Mouse (Mus musculus) thymus, postnatal 14 days (tissue): ENCODE results near the gene Pon2.
"Not testable (repeated sequence)": the region's sequence is repeated elsewhere in the genome, so short reads cannot be mapped to it uniquely, and the experiment has no call there.

Source experiments
- DNase-seq: peaks from one replicate; pipeline ENCODE4 v3.0.0; 2021

The Pon2 gene

DNA sequence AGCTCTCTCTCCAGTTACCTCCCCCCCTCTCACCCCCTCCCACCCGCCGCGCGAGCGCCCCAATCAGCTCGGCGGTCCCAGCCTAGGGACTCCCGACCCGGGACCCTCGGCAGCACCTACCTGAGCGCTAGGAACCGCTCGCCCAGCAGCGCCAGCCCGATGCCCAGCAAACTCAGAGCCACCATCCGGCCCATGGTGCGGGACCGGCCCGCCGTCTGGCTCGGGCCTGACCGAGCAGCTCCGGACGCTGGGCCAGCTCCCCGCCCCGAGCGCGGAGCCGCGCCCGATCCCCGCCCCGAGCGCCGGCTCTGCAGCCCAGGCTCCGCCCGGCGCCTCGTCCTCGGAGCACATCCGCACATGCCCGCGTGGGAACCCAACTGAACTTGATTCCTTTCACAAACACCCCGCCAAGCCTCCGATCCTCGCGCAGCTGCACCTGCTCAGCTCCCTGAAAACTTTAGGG lies at the start of gene Pon2:
Gene Pon2, minus strand, starts transcription at position 364 of the 463 bp plus-strand sequence.
- DNase-seq = peak; percentile 90

DNA sequence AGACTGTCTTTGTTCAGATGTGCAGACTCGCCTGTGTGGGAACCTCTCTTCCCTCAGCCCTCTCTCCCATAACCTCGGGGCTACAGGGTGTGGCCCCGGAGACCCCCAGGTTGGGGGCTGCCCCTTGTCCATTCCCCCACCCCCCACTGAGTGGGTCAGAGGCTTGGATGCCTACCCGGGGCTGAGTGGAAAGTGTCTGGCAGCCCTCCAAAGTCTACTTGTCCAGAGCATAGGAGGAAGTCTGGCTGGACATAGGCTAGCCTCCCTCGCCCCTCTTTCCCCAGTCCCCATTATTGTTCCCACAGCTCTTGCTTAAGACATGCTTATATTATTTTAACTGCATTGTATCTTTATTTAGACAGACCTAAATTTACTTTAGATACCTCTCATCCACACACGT lies 46.0 kb upstream of the Pon2 start:
- DNase-seq = no peak

DNA sequence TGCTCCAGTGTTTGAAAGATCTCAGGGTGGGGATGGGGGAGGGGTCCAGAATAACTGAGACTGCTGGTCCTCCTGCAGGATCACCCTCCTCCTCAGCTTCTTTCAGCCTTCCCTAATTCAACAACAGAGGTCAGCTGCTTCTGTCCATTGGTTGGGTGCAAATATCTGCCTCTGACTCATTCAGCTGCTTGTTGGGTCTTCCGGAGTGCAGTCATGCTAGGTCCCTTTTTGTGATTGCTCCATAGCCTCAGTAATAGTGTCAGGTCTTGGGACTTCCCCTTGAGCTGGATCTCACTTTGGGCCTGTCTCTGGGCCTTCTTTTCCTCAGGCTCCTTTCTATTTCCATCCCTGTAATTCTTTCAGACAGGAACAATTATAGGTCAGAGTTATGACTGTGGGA lies 41.0 kb upstream of the Pon2 start:
- DNase-seq = not testable (repeated sequence)

DNA sequence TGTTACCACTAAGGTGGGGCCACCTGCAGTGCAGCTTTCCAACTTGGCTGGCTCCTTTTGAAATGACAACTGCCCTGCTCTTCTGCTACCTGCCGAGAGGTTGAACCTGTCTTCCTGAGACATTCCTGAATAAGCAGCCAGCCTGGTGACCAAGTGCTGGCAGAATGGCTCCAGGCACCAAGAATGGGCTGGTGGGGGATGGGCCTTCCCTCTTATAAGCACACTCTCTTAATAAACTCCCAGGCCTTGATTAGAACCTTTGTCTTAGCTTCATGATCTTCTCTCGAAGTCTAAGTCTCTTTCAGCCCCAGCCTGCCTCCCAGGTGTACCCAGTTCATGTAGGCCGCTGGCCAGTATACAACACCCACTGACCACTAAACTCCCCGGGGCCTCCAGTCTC lies 40.5 kb upstream of the Pon2 start:
- not testable (repeated sequence) for DNase-seq

DNA sequence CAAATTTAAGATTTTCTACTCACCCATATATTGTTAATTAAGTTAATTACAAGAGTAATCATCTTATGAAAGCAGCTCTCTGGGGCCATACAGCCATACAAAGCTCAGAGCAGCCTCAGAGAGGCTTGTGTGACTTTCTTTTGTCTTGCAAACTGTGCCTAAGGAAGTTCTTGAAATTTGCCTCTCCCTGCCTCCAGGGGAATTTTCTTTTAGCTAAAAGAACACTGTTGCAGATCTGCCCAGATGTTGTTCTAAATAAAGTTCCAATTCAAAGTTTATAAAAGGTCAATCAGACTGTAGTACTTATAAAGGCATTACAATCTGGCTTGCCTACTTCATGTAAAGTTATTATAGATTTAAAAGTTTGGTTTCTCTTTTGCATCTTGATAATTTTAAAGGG lies 37.8 kb upstream of the Pon2 start:
- not testable (repeated sequence) for DNase-seq

DNA sequence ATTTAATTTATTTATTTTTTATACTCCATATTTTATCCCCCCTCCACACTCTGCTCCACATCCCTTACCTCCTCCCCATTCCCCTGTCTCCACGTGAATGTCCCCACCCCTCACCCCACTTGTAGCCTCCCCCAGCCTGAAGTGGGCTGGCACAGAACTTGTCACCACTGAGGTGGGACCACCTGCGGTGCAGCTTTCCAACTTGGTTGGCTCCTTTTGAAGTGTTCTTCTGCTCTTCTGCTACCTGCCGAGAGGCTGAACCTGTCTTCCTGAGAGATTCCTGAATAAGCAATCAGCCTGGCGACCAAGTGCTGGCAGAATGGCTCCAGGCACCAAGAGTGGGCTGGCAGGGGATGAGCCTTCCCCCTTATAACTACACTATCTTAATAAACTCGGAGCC lies 35.8 kb upstream of the Pon2 start:
- DNase-seq = no peak

DNA sequence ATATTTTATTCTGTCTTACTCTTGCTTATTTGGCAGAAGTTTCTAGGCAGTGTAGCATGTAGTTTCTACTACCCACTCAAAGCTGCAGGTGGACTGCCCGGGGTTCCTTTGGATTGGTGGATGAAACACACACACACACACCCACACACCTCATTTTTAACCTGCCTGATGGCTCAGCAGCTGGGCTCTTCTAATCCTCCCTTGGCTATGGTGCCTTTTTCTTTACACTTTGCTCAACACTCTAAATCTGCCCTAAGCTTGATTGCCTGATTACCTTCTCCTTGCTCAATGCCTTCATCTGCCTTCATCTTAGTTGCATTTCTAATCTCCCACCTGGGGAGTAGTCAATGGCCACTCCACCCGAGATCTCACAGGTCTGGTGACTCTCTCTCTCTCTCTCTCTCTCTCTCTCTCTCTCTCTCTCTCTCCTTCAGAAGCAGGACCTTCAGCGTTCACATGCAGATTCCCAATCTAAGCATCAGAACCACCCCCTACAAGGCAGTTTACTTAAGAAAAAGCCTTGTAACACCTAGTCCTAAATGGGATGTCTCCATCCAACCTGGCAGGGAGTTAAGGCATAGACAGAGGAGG lies 34.4 kb upstream of the Pon2 start:
- no peak for DNase-seq

DNA sequence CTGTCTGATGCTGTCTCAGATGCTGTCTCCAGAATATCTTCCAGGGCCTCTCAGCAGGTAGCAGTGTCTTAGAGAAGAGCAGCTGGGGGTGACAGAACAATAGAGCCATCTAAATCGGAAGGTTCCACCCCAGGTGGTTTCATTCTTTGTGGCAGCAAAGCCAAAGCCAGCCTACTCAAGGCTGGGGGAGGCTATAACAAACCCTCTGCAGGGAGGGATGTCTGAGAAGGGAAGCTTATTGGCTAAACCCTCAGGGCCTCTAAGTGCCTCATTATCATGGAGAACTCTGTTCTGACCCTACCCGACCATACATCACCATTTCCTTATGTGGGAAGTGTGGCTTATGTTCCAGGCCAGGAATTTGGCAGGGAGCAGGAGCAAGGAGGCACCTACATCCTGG lies 26.9 kb upstream of the Pon2 start:
- no peak for DNase-seq

DNA sequence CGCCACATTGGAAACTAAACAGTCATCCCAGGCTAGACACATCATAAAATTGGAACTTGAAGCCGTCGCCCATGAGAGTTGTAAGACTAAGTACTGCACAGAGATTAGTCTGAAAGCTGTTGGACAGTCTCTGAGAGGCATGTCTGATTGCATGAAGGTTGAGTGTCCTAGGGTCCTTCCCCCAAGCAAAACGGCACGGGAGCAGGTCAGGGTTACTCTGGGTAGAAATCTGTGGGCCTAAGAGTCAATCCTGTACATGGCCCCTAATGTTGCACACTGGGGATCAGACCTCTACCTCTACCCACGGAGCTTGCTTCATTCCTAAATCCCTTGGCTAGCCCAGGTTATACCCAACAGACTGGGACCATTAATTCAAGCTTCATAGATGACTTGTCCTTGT lies 25.8 kb upstream of the Pon2 start:
- DNase-seq = not testable (repeated sequence)

DNA sequence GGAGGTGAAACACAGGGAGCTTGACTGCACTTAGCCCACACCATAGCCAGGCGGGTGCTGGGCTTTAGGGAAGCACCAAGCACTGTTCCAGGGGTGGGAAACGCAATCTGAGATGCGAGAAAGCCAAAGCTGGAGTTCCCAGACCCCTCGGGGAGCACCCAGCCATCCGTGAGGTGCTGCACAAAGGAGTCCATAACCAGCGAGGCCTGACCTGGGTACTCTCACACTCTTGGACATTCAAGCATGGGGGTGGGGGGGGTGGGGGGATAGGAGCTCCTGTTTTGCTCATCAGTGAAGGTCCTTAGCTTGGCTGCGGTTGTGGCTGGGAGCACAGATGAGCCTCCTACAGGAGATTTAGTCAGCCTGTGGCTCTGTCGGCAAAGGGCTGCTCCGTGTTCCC lies 18.4 kb upstream of the Pon2 start:
- DNase-seq = no peak

DNA sequence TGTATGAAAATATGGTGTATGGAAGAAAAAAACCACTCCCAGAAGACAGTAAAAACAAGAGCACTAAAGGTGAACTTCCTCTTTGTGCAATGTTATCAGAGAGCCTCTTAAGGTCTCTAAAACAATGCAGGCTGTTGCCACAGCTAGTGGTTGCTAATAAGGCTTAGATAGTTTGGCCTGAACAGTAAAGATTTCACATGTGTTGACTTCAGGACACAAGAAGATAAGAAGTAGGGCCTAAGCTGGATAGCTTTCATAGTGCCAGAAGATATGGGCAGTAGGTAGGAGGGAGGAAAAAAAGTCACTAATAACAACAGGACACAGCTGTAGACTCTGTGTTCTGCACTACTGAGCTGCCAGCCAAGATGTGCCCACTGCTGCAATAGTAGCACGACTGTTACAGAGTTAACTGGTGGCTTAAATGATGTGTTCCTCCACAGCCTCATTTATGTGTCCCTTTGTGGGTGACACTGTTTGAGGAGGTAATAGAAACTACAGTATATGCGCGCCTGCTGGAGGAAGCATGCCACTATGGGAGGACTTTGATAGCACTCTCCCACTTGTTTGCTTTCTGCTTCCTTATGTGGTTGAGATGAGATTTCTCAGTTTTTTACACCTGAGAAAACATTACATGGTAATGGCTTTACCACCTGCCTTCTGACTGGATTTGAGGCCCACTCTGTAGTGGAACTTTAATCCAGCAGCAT lies 17.0 kb upstream of the Pon2 start:
- DNase-seq = no peak

DNA sequence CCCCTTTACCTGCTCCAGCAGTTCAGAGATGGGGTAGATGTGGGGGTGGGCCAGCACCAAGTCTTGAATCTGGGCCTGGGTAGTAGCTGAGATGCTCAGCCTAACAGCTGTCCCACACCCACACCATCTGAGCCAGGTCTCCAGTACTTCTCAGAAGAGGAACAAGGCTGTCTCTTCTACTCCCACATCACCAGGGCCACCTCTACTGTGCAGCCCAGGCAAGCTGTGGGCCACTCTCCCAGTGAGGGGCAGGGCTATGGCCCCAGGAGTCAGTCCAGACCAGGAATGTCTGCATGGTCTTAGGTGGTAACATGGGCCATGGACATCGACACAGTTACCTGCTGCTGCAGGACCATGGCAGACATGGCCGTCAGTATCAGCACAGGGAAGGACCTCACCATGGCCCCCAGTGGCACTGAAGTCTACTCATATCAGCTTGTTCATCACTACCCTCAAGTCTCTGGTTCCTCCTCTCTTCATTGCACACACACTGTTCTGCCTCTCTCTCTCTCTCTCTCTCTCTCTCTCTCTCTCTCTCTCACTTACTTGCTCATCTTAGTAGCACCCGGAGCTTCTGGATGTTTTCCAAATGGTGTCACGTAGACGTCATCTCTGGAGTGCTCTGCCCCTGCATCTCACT lies 15.8 kb upstream of the Pon2 start:
- no peak for DNase-seq

DNA sequence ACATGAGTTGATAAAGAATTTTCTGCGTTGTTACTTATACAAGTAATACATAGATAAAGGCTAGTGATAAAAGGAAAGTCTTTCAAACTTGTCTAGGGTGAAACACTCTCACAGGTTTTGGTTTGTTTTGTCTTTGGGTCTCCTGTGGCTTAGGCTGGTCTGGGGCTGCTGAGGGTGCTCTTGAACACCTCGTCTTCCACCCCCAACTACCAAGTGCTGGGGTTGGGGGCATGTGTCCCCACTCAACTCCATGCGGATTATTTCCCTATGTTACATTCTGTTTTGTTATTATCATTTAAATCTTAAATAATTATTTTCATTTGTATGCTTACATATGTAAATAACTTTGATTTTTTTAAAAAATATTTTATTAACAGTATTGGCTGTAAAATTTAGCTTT lies 12.2 kb upstream of the Pon2 start:
- no peak for DNase-seq

DNA sequence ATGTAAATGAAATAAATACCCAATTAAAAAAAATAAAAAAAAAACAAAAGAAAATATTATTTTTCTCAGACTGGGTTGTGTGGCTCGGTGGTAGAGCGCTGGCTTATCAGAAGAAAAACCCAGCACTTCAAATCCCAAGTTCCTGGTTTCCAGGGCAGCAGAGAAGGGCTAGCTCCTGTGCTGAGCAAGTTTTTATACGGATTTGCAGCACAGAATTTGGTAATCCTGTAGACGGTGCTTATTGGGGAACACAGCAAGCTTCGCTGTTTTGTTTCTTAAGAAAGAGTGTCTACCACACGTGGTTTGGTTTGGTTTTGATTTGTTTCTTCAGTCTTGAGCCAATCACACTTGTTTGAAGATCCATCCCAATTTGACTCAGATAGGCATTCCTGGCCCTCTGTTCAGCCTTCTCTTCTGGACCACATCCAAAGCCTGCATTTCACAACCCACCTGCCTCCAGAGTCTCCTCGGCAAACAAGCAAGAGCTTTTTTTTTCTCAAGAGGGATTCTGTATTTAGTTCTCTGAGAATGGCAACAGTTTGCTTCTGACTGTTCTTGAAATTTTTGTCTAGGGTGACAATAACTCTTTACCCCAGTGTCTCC lies 11.4 kb upstream of the Pon2 start:
- no peak for DNase-seq

DNA sequence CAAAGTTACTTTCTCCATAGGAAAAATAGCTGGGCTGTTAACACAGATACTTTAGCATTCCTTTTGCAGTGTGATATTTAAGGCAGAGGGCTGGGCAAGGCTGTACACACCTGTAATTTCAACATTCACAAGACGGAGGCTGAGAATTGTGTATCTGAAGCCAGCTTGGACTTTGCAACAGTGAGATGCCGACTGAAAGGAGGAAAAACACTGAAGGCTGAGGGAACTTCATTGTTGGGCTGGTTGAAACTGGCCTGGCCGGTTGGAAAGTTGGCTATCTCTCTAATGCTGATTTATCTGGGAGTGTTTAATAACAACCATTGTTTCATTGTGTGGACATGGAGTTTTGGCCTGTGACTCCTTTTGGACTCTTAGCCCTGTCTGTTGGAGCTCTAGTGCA lies 7.7 kb upstream of the Pon2 start:
- no peak for DNase-seq

DNA sequence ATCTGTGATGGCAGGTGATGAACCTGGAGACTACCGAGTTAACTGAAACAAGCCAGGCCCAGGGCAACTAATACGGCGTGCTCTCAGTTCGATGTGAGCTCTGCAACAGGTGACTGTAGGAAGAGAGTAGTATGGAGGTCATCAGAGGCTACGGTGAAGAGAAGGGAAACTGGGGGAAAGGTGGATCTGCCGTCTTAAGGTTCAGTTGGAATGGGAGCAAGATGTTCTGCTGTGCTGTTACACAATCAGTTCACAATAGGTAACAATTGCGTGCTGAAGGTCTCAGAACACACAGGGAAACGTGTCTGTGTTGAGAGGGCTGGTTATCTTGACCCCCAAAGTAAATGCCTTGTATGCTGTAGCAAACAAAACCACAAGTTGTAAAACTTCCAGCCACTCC lies 6.7 kb upstream of the Pon2 start:
- no peak for DNase-seq

DNA sequence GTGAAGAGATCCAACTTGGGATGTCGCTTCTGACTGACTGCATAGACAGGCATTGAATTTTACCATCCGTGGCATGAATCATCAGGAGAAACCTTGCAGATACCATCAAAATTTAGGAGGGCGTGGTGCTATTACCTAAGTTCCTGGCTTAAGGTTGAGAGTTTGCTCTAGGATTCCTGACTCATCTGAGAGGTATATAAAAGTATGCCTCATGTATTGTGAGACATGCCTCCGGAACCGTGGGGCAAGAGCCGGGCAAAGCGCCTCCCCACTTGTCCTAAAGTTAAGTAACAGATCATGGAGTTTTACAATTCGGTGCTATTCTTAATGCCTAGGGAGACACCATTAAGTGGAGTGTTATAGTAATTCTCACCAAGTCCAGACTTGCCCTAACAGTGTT lies 2.4 kb upstream of the Pon2 start:
- no peak for DNase-seq

DNA sequence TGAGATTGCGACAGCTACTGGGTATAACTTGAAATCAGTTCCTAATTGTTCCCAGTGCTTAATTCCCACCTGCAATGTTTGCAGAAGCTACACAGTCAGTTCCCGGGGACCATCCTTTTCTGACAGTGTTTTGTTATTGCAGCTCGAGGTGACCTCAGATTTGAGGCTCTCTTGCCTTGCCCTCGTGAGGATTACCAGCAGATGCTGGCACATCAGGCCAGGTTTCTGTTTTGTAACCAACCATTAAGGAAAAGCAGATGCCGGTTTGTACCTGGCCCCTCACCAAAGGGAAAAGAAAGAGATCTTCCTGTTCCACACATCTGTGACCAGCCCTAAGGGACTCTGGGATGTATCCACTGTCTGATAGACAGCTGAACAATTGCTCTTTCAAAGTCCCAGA lies 1.3 kb upstream of the Pon2 start:
- no peak for DNase-seq

DNA sequence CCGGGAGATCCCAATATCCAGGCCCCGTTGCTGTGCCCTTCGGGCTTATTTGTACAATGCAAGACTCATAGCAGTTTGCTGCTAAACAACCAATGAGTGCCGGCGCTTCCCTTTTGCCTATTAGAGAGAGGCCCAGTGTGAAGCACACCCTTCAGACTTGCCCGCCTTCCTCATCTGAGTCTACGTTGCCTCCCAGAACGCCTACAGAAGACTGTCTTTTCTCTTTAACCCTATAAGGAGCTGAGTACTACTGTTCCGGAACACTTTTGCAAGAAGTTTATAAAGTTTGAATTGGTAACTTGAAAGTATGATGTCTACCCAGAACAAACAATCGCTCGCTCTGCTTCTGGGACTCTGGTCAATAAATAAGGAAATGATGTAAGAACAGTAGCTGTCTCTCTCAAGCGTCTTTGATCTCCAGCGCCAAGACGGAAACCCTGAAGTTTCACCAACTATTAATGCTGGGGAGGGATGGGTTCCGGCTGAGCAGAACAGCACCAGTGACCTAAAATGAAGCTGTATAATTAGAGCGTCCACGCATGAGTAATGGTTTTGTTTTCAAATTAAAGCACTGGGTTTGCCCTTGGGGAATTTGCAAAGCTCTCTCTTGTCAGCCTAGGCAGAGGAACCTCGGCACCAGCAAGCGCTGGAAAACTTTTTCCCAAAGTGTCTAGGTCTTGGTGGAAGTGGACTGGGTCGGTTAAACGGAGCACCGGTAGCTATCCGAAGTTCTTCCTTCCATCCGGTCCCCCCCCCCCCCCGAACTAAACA lies 749 bp downstream of the Pon2 start:
- DNase-seq = peak; percentile 55

DNA sequence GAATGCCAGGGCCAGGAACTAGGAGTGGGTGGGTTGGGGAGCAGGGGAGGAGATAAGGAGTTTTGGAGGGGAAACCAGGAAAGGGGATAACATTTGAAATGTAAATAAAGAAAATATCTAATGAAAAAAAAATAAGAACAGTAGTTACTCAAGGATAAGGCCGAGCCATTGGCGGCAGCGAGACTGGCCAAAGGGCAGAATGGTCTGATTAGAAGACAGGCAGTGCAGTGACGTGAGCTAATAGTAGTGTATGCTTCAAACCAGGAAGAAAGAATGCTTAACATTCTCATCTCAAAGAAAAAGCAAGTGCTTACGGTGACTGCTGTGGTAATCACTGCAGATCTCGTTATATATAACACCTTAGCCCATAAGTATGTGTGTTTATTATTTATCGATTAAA lies 2.2 kb downstream of the Pon2 start:
- DNase-seq = no peak

DNA sequence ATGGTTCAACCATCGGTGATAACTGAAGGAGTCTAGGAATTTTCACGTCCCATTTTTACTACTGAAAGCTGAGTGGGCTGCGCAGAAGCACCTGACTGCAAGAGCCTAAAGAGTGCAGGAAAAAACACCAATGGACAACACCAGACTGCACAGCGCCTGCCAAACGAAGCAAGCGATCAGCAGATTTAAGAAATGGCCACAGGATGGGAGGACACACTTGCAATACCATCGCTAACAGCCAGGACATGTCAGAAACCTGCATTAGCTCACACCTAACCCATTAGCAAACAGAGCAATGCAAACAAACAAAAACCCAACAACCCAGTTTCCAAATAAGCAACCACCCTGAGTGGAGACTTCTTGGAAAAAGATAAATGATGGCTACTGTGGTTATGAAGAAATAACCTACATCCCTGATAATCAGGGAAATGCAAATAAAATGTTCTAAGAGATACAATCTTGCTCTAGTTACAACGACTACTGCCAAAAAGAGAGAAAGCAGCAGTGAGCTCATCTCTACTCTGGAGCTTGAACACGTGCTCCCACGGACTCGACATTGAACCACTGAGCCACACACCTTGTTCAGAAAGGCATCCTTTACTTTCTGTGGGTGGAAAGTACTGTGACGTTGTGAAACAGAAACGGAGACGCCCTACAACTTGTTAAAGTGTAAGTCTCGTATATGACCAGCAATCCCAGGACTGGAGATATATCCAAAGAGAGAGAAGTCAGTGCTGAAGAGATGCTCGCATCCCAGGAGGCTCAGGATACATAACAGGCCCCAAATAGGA lies 3.4 kb downstream of the Pon2 start:
- DNase-seq = no peak

DNA sequence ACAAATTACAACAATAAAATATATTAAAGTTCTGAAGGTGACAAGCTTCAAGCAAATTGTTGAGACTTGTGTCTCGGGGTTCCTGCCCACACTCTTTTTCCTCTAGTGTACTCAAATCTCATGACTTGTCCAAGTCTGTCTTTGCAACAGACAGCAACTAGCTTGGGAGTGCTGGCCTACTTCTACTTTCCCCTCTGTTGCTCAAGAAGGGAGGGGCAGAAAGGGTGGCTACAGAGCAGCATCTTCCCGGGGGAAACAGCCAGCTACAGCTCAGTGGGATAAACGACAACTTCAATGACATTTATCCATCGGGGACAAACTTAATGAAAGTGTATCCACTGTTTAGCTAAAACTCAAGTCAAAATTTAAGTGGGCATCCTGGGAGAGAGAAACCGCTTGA lies 5.4 kb downstream of the Pon2 start:
- DNase-seq = no peak
